Mouse (Mus musculus) midbrain, embryonic 11.5 days (tissue): Measurements from ENCODE around the gene Olfr56. TPM values are rescaled to one million over a fixed set of nuclear protein-coding genes. Genes with fewer than 3 reads are reported as not detected.
"Not testable (repeated sequence)": the region's sequence is repeated elsewhere in the genome, so short reads cannot be mapped to it uniquely, and the experiment has no call there.

ENCODE experiments used
- ATAC-seq: fragments of 200-750 bp; cut with Nextera tagmentation; 2 replicates; pipeline ENCODE4 v1.8.0; 2017; ENCODE audit warnings: moderate TSS enrichment, moderate library complexity; ENCODE audit not compliant: low FRiP score
- DNase-seq: peaks from one replicate; pipeline ENCODE4 v3.0.0; 2015; ENCODE audit warnings: low spot score; ENCODE audit errors: missing footprints
- H3K27ac ChIP-seq: fragments of 300-500 bp; sonication (generic); 2 replicates; pipeline ENCODE4 v1.5.1; 2014; ENCODE audit warnings: low read depth, low read length
- H3K27me3 ChIP-seq: fragments of 300-500 bp; sonication (generic); 2 replicates; pipeline ENCODE4 v1.6.1; 2014; ENCODE audit warnings: mild to moderate bottlenecking, low read length, moderate library complexity, mixed read lengths; ENCODE audit not compliant: control insufficient read depth, insufficient read depth
- H3K36me3 ChIP-seq: fragments of 300-500 bp; sonication (generic); 2 replicates; pipeline ENCODE4 v1.6.1; 2014; ENCODE audit warnings: mild to moderate bottlenecking, low read length, moderate library complexity, mixed read lengths; ENCODE audit not compliant: control insufficient read depth, insufficient read depth
- H3K4me1 ChIP-seq: fragments of 300-500 bp; sonication (generic); 2 replicates; pipeline ENCODE4 v1.6.1; 2014; ENCODE audit warnings: low read length; ENCODE audit not compliant: control insufficient read depth, insufficient read depth
- H3K4me2 ChIP-seq: fragments of 300-500 bp; sonication (generic); 2 replicates; pipeline ENCODE4 v1.6.1; 2014; ENCODE audit warnings: mild to moderate bottlenecking, moderate library complexity
- H3K4me3 ChIP-seq: fragments of 300-500 bp; sonication (generic); 2 replicates; pipeline ENCODE4 v1.5.1; 2014; ENCODE audit warnings: low read depth, low read length
- H3K9ac ChIP-seq: fragments of 300-500 bp; sonication (generic); 2 replicates; pipeline ENCODE4 v1.6.1; 2014; ENCODE audit warnings: low read length
- H3K9me3 ChIP-seq: fragments of 300-500 bp; sonication (generic); 2 replicates; pipeline ENCODE4 v1.6.1; 2016; ENCODE audit warnings: low read length; ENCODE audit not compliant: control insufficient read depth
- WGBS: fragments of 180-500 bp; shearing (Covaris S2); extraction: QIAGEN DNeasy Blood & Tissue Kit; methylation state at CpG from one replicate; pipeline ENCODE4 v1.1.7; 2014; 5-methylcytosine and 5-hydroxymethylcytosine counted together
- polyA plus RNA-seq: library from polyadenylated mRNA; unstranded; fragments of >200 nt; fragmentation: Nextera tagmentation; extraction: Ambion mirVana; gene quantifications from 2 replicates; pipeline ENCODE4 v1.2.1, GENCODE M21; 2014

Gene Olfr56
- polyA plus RNA-seq, 1 experiment from 2014 or later, result not detected

- whole genome bisulfite sequencing, result 84% methylated on average over 6 of the region's 6 CpGs
These were observed 97.5 kb downstream of the Olfr56 start, which contains the start of gene Ifi47 for GRCm38 (mm10) chr11:49076001-49076757. Gene Ifi47 (plus strand): TSS chr11:49076587.

GRCm38 (mm10) chr11:49077012-49077411, 98.3 kb downstream of the Olfr56 start:
- WGBS, result 77% methylated on average over 1 of the region's 1 CpGs
- DNase-seq, result no peak
- H3K36me3 ChIP-seq, result no peaks in the 10 kb centered on the region

More at GRCm38 (mm10) chr11:49076001-49076757, 97.5 kb downstream of the Olfr56 start, which contains the start of gene Ifi47:
- not testable (repeated sequence) for ATAC-seq, H3K27ac ChIP-seq, H3K36me3 ChIP-seq, H3K9me3 ChIP-seq, H3K9ac ChIP-seq, H3K4me1 ChIP-seq, H3K4me3 ChIP-seq, DNase-seq, H3K4me2 ChIP-seq, H3K27me3 ChIP-seq

GRCm38 (mm10) chr11:49078719-49079118, 100.0 kb downstream of the Olfr56 start:
- Histone ChIP-seq H3K4me3 (no peak overlapping the region), H3K27me3 (no peaks in the 10 kb centered on the region), H3K36me3 (no peaks in the 10 kb centered on the region), H3K4me2 (no peak overlapping the region), H3K9me3 (no peaks in the 10 kb centered on the region), H3K4me1 (no peaks in the 10 kb centered on the region), H3K27ac (no peak overlapping the region), H3K9ac (no peak overlapping the region)
- WGBS, result 87% methylated on average over 3 of the region's 3 CpGs
- ATAC-seq (no peak), DNase-seq (no peak)

More at GRCm38 (mm10) chr11:49077012-49077411, 98.3 kb downstream of the Olfr56 start:
- no peak for ATAC-seq
- Histone ChIP-seq H3K4me3 (no peak overlapping the region), H3K27me3 (no peaks in the 10 kb centered on the region), H3K4me1 (no peaks in the 10 kb centered on the region), H3K9me3 (no peaks in the 10 kb centered on the region), H3K9ac (no peak overlapping the region), H3K27ac (no peak overlapping the region), H3K4me2 (no peak overlapping the region)

- Histone ChIP-seq H3K4me1 (no peaks in the 10 kb centered on the region), H3K9ac (no peak overlapping the region), H3K9me3 (no peaks in the 10 kb centered on the region), H3K36me3 (no peaks in the 10 kb centered on the region), H3K4me3 (no peak overlapping the region), H3K27ac (no peak overlapping the region), H3K27me3 (no peaks in the 10 kb centered on the region), H3K4me2 (no peak overlapping the region)
- DNase-seq (no peak), ATAC-seq (no peak)
- WGBS, result 71% methylated on average over 1 of the region's 1 CpGs
These were observed 101.9 kb downstream of the Olfr56 start for GRCm38 (mm10) chr11:49080636-49081035.

GRCm38 (mm10) chr11:49081356-49081755, 102.7 kb downstream of the Olfr56 start:
- DNase-seq (no peak), ATAC-seq (no peak)
- Histone ChIP-seq H3K4me2 (no peak overlapping the region), H3K4me3 (no peak overlapping the region), H3K9me3 (no peaks in the 10 kb centered on the region), H3K36me3 (no peaks in the 10 kb centered on the region), H3K4me1 (no peaks in the 10 kb centered on the region), H3K9ac (no peak overlapping the region), H3K27ac (no peak overlapping the region), H3K27me3 (no peaks in the 10 kb centered on the region)
- WGBS, result 78% methylated on average over 4 of the region's 4 CpGs

GRCm38 (mm10) chr11:49081886-49082285, 103.2 kb downstream of the Olfr56 start:
- Histone ChIP-seq H3K27me3 (no peaks in the 10 kb centered on the region), H3K27ac (no peak overlapping the region), H3K36me3 (no peaks in the 10 kb centered on the region), H3K9ac (no peak overlapping the region), H3K4me2 (no peak overlapping the region), H3K4me3 (no peak overlapping the region), H3K4me1 (no peaks in the 10 kb centered on the region), H3K9me3 (no peaks in the 10 kb centered on the region)
- WGBS, result 79% methylated on average over 3 of the region's 3 CpGs
- DNase-seq, result no peak
- ATAC-seq, result no peak

DNA sequence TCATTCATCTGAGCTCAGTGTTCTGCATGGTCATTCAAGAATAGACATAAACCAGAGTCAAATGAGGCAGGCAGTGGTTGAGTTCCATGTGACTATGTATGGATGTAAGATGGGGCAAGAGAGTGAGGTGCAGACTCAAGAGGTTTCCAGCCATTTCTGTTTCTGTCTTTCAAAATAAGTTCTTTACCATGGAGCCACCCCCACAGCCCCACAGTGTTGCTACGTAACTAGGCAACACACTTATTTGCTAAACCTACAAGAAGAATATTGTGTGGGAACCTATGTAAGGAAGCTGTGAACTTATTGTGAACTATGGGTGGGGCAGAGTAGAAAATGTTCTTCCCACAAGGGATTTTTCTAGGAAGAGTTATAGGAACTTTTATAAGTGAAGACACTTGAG, 104.5 kb downstream of the Olfr56 start:
- no peaks in the 10 kb centered on the region for H3K27me3 ChIP-seq
- no peak overlapping the region for H3K27ac ChIP-seq
- H3K36me3 ChIP-seq, result no peaks in the 10 kb centered on the region
- no peaks in the 10 kb centered on the region for H3K4me1 ChIP-seq
- WGBS, result 87% methylated on average over 1 of the region's 1 CpGs
- no peak for ATAC-seq
- H3K9ac ChIP-seq, result no peak overlapping the region
- DNase-seq, result no peak
- no peak overlapping the region for H3K4me3 ChIP-seq
- no peak overlapping the region for H3K4me2 ChIP-seq
- H3K9me3 ChIP-seq, result no peaks in the 10 kb centered on the region

DNA sequence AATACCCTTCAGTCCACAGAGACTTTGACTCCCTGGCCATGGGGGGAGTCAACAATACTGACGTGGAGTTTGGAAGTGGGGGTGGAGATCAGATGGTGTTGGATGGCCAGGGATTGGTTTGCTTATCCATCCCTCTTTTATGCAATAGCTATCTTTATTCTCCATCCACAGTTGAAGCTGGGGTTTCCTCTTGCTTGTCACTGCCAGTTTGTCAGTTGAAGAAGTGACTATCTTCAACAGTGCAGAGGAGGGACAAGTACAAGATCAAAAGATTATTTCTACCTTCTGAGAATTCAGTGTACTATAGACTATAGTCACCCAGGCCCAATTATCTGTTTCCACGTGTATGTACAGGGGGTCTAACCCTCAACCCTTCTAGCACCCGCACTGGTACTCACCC, 105.1 kb downstream of the Olfr56 start:
- no peaks in the 10 kb centered on the region for H3K36me3 ChIP-seq

DNA sequence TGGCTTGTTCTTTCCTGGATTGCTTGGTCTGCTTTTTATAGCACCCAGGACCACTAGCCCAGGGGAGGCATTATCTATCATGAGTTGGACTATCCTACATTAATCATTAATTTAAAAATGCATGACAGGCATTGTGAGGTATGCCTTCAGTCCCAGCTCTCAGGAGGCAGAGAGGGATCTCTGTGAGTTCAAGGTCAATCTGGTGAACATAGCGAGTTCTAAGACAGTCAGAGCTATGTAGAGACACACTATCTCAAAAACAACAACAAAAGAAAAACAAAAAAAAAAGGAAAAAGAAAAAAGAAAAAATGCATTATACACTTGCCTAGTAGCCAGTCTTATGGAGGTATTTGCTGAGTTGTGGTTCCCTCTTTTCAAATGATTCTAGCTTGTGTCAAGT, 105.7 kb downstream of the Olfr56 start:
- Histone ChIP-seq H3K4me3 (no peak overlapping the region), H3K9ac (no peak overlapping the region), H3K4me2 (no peak overlapping the region), H3K27me3 (no peaks in the 10 kb centered on the region), H3K27ac (no peak overlapping the region), H3K4me1 (no peaks in the 10 kb centered on the region; the same call in 1 of the 2 replicates), H3K9me3 (no peaks in the 10 kb centered on the region), H3K36me3 (no peaks in the 10 kb centered on the region)
- WGBS, result 89% methylated on average over 1 of the region's 1 CpGs
- DNase-seq (no peak), ATAC-seq (no peak)

More for the DNA sequence above, 105.1 kb downstream of the Olfr56 start:
- H3K4me3 ChIP-seq, result no peak overlapping the region
- no peaks in the 10 kb centered on the region; the same call in 1 of the 2 replicates for H3K4me1 ChIP-seq
- no peak overlapping the region for H3K27ac ChIP-seq
- DNase-seq (no peak), ATAC-seq (no peak)
- H3K27me3 ChIP-seq, result no peaks in the 10 kb centered on the region
- H3K4me2 ChIP-seq, result no peak overlapping the region
- H3K9ac ChIP-seq, result no peak overlapping the region
- WGBS, result 81% methylated on average over 3 of the region's 3 CpGs
- no peaks in the 10 kb centered on the region for H3K9me3 ChIP-seq
